Mouse (Mus musculus) heart, embryonic 13.5 days (tissue): Measurements from ENCODE around the gene Amotl2. TPM values are rescaled to one million over a fixed set of nuclear protein-coding genes. Genes with fewer than 3 reads are reported as not detected.
A peak's percentile ranks its signal among the peaks of the same experiment; 100 is the strongest.

Experiments used
- ATAC-seq: fragments of 200-750 bp; cut with Nextera tagmentation; 2 replicates; pipeline ENCODE4 v1.8.0; 2017; ENCODE audit warnings: moderate TSS enrichment; ENCODE audit not compliant: insufficient number of reproducible peaks, low FRiP score, low TSS enrichment; ENCODE audit errors: extremely low read depth
- H3K27ac ChIP-seq: fragments of 300-500 bp; sonication (generic); replicated peaks from 2 replicates; pipeline ENCODE4 v1.5.1; 2015; ENCODE audit warnings: moderate library complexity, mild to moderate bottlenecking, inconsistent platforms
- H3K27me3 ChIP-seq: fragments of 300-500 bp; sonication (generic); replicated peaks from 2 replicates; pipeline ENCODE4 v1.6.1; 2015; ENCODE audit warnings: mild to moderate bottlenecking, inconsistent platforms
- H3K36me3 ChIP-seq: fragments of 300-500 bp; sonication (generic); 2 replicates; pipeline ENCODE4 v1.6.1; 2015; ENCODE audit warnings: mild to moderate bottlenecking, inconsistent platforms
- H3K4me1 ChIP-seq: fragments of 300-500 bp; sonication (generic); 2 replicates; pipeline ENCODE4 v1.6.1; 2015; ENCODE audit warnings: inconsistent platforms
- H3K4me2 ChIP-seq: fragments of 300-500 bp; sonication (generic); 2 replicates; pipeline ENCODE4 v1.6.1; 2015; ENCODE audit warnings: inconsistent platforms, mild to moderate bottlenecking, moderate library complexity
- H3K4me3 ChIP-seq: fragments of 300-500 bp; sonication (generic); 2 replicates; pipeline ENCODE4 v1.5.1; 2015; ENCODE audit warnings: moderate library complexity, mild to moderate bottlenecking, inconsistent platforms
- H3K9ac ChIP-seq: fragments of 300-500 bp; sonication (generic); 2 replicates; pipeline ENCODE4 v1.6.1; 2015; ENCODE audit warnings: inconsistent platforms, mild to moderate bottlenecking, moderate library complexity
- H3K9me3 ChIP-seq: fragments of 300-500 bp; sonication (generic); 2 replicates; pipeline ENCODE4 v1.6.1; 2016; ENCODE audit warnings: inconsistent platforms
- WGBS: fragments of 180-500 bp; shearing (Covaris S2); methylation state at CpG from one replicate; pipeline ENCODE4 v1.1.7; 2015; ENCODE audit warnings: mixed read lengths; 5-methylcytosine and 5-hydroxymethylcytosine counted together
- polyA plus RNA-seq: library from polyadenylated mRNA; unstranded; fragments of >200 nt; fragmentation: Nextera tagmentation; extraction: Ambion mirVana; gene quantifications from 2 replicates; pipeline ENCODE4 v1.2.1, GENCODE M21; 2015

Amotl2 gene
- 35.9 and 36.6 TPM in 2 replicates for polyA plus RNA-seq

DNA sequence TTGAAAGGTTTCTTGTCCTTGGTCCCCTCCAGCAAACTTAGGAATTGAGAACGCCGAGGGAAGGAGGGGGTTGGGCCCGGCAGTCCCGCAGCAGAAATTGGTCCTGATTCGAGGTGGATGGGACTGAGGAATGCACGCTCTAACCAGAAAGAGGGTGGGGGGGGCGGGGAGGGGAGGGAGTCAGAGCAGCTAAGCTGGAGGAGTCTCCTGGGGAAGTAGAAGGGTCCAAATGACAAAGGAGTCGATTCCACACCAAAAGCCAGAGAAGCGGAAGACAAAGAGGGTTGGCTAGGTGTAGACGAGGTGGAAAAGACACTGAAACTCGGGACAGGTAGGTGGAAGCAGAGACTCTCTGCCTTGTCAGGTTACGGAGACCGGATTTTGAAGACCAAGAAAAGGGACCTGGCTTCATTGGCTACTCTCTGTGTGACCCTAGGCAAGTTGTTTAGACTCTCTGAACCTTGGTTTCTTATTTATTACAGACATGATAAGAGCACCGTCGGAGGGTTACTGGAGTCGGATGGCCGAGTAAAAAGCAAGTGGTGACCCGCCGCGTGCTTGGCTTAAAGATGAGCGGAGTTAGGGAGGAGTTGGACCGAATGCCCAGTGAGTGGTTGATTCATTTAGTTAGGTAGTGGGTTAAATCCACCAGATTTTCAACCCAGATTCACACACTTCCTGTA lies at the start of gene Amotl2:
Gene Amotl2 (plus strand): TSS at position 192 of the 683 bp plus-strand sequence.
- H3K9me3 ChIP-seq, result no peaks in the 10 kb centered on the region
- H3K36me3 ChIP-seq, result peaks cover 18% of the 10 kb centered on the region
- H3K4me1 ChIP-seq, result peaks cover 56% of the 10 kb centered on the region
- H3K4me3 ChIP-seq, result peak within 1 kb of the TSS; percentile 92
- H3K9ac ChIP-seq, result peak within 1 kb of the TSS; percentile 99
- WGBS, result 4% methylated on average over 21 of the region's 22 CpGs
- peak within 1 kb of the TSS; percentile 99 for H3K27ac ChIP-seq
- peak within 1 kb of the TSS; percentile 90 for H3K4me2 ChIP-seq
- no peak for ATAC-seq
- H3K27me3 ChIP-seq, result no peaks in the 10 kb centered on the region

DNA sequence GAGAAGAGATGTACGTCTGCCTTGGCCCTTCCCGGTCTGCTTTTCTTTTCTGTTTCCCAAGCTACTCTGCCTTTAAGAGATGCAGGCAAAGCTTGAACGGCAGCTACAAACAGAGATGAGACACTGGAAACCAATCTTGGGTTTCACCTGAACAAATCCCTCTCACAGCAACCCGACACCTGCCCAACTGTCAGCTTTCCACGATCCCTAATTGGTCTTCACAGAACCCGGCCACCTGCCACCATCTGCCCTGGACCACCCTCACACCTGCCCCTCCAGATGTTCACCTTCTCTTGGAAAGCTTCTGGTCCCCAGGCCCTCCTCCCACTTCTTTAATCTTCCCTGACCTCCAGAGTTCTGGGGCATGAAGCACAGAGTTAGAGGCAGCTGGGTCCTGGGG lies 48.4 kb upstream of the Amotl2 start:
- ATAC-seq, result no peak

DNA sequence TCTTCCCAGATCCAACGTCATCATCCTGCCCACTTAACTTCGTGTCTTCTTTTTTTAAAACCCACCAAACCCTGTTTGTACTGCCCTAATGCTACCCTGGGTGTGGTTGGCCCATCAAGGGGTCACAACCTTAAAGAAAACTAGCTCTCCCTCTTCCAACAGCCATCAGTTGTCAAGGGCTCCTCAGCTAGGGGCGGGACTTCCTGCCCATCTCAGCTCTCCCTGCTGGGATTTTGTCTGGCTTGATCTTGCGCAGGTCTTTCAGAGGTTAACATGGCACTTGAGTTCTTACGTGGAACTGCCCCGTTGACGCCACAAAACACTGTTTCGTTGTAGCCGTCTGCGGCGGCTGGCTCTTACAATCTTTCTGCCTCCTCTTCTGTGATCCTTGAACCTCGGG lies 47.6 kb upstream of the Amotl2 start:
- WGBS, result 74% methylated on average over 12 of the region's 12 CpGs
- ATAC-seq, result no peak
- H3K4me2 ChIP-seq, result no peak overlapping the region
- no peak overlapping the region for H3K9ac ChIP-seq
- H3K27ac ChIP-seq, result no peak overlapping the region
- H3K4me1 ChIP-seq, result peaks cover 11% of the 10 kb centered on the region
- no peaks in the 10 kb centered on the region for H3K36me3 ChIP-seq
- no peak overlapping the region for H3K4me3 ChIP-seq
- H3K9me3 ChIP-seq, result no peaks in the 10 kb centered on the region
- peaks cover 8% of the 10 kb centered on the region for H3K27me3 ChIP-seq

More for the DNA sequence above, 48.4 kb upstream of the Amotl2 start:
- Histone ChIP-seq H3K4me2 (no peak overlapping the region), H3K9ac (no peak overlapping the region), H3K9me3 (no peaks in the 10 kb centered on the region), H3K27me3 (peaks cover 8% of the 10 kb centered on the region), H3K4me3 (no peak overlapping the region), H3K27ac (no peak overlapping the region), H3K4me1 (peaks cover 5% of the 10 kb centered on the region), H3K36me3 (no peaks in the 10 kb centered on the region)
- WGBS, result 51% methylated on average over 6 of the region's 6 CpGs

DNA sequence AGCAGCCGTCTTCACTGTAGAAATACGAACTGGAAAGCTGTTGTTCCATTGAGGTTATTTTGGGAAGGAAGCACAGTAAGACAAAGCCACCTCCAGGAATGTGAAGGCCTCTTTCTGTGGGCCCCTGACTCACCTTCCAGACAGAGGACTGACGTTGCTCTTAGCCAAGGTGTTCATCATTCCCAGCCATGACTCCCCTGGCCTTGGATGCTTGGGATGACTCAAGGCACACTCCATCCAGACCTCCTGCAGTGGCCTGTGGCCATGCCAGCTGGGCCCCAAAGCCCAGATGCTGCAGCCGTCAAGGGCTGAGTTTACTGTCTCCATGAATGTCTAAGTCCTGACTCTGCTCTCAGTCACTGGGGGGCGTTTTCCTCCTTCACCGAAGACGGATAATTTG lies 43.1 kb upstream of the Amotl2 start:
- H3K4me2 ChIP-seq, result no peak overlapping the region
- H3K27me3 ChIP-seq, result peaks cover 5% of the 10 kb centered on the region
- H3K9me3 ChIP-seq, result no peaks in the 10 kb centered on the region
- H3K4me1 ChIP-seq, result peaks cover 38% of the 10 kb centered on the region
- ATAC-seq, result no peak
- no peak overlapping the region for H3K4me3 ChIP-seq
- 54% methylated on average over 7 of the region's 7 CpGs for WGBS
- no peak overlapping the region for H3K27ac ChIP-seq
- no peaks in the 10 kb centered on the region for H3K36me3 ChIP-seq
- no peak overlapping the region for H3K9ac ChIP-seq

DNA sequence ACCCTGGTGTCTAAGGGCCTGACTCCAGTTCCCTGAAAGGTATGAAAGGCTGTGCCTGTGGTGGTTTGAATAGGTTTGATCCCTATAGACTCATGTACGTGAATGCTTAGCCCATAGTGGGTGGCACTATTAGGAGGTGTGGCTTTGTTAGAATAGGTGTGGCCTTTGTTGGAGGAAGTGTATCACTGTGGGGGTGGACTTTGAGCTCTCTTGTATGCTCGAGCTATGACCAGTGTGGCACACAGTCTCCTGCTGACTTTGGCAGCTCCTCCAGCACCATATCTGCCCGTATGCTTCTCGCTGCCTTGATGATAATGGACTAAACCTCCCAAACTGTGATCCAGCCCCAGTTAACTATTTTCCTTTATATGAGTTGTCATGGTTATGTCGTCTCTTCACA lies 40.5 kb upstream of the Amotl2 start:
- Histone ChIP-seq H3K9ac (no peak overlapping the region), H3K27me3 (no peaks in the 10 kb centered on the region), H3K27ac (no peak overlapping the region), H3K36me3 (no peaks in the 10 kb centered on the region), H3K4me2 (no peak overlapping the region), H3K4me3 (no peak overlapping the region), H3K4me1 (peaks cover 38% of the 10 kb centered on the region), H3K9me3 (no peaks in the 10 kb centered on the region)
- ATAC-seq, result no peak
- 47% methylated on average over 5 of the region's 5 CpGs for WGBS

DNA sequence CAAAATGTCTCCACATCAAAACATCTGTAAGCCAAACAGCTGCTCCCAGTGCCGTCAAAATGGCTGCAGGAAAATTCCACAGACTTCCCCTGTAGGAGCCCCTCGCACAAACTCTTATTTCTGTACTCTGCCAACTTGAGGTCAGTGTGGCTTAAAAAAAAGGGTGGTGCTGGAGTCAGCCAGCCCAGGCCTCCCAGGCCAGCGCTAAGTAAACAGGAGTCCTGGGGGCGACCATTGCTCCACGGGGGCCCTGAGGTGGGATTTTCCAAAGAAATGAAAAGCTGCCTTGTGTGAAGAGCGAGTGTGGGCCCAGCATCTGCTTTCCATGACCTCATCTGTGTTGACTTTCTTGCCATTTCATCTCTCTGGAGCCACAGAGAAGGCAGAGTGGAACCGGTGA lies 35.0 kb upstream of the Amotl2 start:
- H3K27me3 ChIP-seq, result no peaks in the 10 kb centered on the region
- no peak overlapping the region for H3K27ac ChIP-seq
- no peaks in the 10 kb centered on the region for H3K36me3 ChIP-seq
- ATAC-seq, result no peak
- H3K9ac ChIP-seq, result no peak overlapping the region
- no peak overlapping the region for H3K4me2 ChIP-seq
- H3K4me1 ChIP-seq, result peaks cover 13% of the 10 kb centered on the region
- 35% methylated on average over 7 of the region's 7 CpGs for WGBS
- H3K4me3 ChIP-seq, result no peak overlapping the region
- H3K9me3 ChIP-seq, result no peaks in the 10 kb centered on the region

DNA sequence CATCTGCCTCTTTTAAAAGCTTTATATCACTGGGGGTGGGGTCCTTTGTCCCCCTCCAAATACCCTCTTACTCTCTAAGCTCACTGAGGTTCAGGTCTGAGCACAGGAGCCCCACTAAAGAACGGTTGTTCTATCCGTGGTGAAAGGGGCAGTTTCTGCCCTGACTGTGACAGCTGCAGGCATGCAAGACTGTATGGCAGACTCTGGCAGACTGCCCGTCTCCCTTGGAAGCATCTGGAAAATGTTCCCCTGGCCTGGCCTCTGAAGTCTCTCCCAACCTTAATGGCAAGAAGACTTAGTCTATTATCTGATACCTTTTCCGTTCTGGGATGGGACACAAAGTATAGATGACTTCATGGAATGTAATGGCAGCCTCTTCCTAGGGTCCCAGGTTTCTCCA lies 28.5 kb upstream of the Amotl2 start:
- Histone ChIP-seq H3K27me3 (no peaks in the 10 kb centered on the region), H3K36me3 (no peaks in the 10 kb centered on the region), H3K27ac (0 out of 2 replicates have a peak overlapping the region, but pooled peaks have one; percentile 12), H3K4me1 (peaks cover 39% of the 10 kb centered on the region), H3K9ac (no peak overlapping the region), H3K9me3 (no peaks in the 10 kb centered on the region), H3K4me2 (peak overlapping the region; percentile 10; the same call in 1 of the 2 replicates), H3K4me3 (no peak overlapping the region)
- WGBS, result 11% methylated on average over 4 of the region's 4 CpGs
- ATAC-seq, result no peak

DNA sequence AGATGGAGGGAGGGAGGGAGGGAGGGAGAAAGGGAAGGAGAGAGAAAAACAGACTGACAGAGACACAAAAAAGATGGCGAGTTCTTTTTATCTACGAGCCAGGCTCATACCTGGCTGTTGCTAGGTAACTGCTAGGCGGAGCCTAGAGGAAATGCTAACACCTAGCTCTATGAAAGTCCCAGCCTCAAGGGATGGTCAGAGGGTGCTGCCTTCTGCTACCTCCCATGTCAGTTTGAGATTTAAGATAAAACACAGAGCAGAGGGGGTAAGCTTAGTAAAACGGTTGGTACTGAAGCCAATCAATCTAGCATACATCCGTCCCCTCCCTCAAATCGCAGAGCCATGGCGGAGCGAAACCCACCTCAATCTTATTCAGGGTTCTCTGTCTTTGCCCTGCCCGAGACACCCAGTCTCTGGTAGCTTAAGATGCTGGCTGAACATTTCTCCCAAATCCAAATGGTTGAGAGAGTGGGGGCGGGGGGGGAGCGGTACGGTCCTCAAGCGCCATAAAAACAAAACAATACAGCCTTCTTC lies 27.0 kb upstream of the Amotl2 start:
- Histone ChIP-seq H3K27me3 (no peaks in the 10 kb centered on the region), H3K9ac (peak overlapping the region; percentile 83), H3K27ac (0 out of 2 replicates have a peak overlapping the region, but pooled peaks have one; percentile 32), H3K4me1 (peaks cover 40% of the 10 kb centered on the region), H3K4me3 (peak overlapping the region; percentile 66), H3K4me2 (peak overlapping the region; percentile 98), H3K36me3 (no peaks in the 10 kb centered on the region), H3K9me3 (no peaks in the 10 kb centered on the region)
- no peak for ATAC-seq
- WGBS, result 7% methylated on average over 13 of the region's 13 CpGs

DNA sequence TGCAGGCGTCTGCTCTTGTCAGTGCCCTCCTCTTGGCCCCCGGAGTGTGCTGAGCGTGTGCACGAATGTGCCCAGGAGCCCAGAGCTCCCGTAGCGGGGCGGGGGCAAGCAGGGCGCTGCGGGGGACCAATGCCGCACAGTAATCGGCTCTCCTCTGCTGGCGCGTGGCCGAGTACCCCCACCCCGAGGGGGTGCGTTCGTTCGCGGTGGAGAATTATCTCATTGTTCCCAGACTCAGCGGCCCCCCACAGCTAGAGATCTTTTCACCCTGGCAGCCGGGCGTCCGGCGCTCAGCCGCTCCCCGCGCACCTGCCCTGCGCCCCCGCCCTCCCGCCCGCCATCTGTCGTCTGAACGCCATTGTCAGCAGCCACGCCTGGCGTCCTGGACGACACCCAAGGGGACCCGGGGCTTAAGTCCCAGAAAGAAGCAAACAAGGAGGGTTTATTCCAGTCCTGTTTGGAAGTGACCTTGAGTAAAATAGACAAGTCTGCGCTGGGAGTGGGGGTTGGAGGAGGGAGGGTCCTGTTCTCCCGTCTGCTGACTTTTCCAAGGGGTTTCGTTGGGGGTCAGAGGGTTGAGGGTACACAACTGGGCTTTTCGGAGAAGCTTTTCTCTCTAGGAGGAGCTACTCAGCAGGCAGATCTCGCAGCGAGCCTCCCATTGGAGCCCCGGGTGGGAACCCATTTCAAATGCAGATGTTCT lies 26.4 kb upstream of the Amotl2 start:
- peak; percentile 34; the same call in 1 of the 2 replicates for ATAC-seq
- Histone ChIP-seq H3K27me3 (no peaks in the 10 kb centered on the region), H3K4me1 (peaks cover 40% of the 10 kb centered on the region), H3K27ac (peak overlapping the region; percentile 32; the same call in 1 of the 2 replicates), H3K9ac (peak overlapping the region; percentile 83), H3K4me2 (peak overlapping the region; percentile 98), H3K36me3 (no peaks in the 10 kb centered on the region), H3K9me3 (no peaks in the 10 kb centered on the region), H3K4me3 (peak overlapping the region; percentile 66)
- 1% methylated on average over 42 of the region's 44 CpGs for WGBS

DNA sequence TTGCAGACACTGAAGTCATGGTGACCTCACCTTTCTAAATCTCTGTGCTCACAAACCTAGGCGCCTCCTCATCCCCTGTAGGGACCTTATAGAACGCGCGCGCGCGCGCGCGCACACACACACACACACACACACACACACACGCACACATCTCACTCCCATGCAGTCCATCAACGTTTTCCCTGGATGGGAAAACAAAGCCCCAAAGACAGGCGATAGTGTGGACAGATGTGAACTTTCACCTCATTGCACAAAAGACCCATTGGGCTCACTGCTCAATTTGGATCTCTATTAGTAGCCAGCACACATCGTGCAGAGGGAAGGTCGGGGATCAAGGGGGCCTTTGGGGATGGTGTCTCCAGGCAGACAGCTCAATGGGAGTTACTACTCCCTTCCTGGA lies 25.6 kb upstream of the Amotl2 start:
- H3K36me3 ChIP-seq, result no peaks in the 10 kb centered on the region
- H3K9ac ChIP-seq, result peak overlapping the region; percentile 83
- no peak for ATAC-seq
- H3K9me3 ChIP-seq, result no peaks in the 10 kb centered on the region
- peak overlapping the region; percentile 98 for H3K4me2 ChIP-seq
- H3K4me3 ChIP-seq, result peak overlapping the region; percentile 66
- peaks cover 40% of the 10 kb centered on the region for H3K4me1 ChIP-seq
- 5% methylated on average over 15 of the region's 15 CpGs for WGBS
- H3K27ac ChIP-seq, result no peak overlapping the region
- no peaks in the 10 kb centered on the region for H3K27me3 ChIP-seq

DNA sequence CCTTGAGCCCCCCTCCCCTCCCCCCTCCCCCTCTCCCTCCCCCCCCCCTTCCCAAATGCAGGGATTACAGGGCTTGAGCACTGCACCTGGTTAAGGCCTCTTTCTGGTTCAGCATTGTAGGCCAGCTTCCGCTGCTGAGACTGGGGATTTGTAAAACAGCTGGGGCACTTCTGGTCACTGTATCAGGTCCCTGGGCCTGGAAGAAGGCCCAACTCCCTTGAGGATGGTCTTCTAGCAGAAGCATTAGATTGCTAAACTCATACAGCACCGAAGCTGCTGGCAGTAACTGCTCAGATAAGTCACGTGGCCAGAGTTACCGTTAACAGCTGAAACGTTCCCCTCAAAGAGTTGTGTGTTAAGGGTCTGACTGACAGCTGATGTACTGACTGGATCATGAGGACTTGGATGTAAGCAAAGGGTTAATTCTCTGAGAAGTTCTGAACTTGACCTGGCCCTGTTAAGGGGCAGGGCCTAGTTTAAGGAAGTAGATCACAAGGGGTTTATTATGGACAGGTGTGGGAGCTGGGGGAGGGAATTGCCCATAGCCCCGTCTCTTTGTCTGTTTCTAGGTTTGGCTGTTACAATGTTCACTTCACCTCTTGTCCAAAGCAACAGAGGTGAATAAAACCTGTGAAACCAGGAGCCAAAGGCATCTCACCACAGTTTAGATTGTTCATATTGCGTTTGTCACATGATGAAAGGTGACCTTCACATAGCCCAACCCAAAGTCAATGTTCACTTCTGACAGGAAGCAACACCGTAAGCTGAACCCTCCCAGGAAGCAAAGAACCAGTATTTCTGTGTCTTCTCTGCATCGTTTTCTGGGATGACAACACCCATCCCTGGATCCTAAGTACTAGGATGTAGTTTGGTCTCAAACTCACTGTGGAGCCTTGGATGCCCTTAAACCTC lies 23.7 kb upstream of the Amotl2 start:
- no peak overlapping the region for H3K4me2 ChIP-seq
- no peak overlapping the region for H3K4me3 ChIP-seq
- H3K27ac ChIP-seq, result no peak overlapping the region
- no peak for ATAC-seq
- H3K27me3 ChIP-seq, result no peaks in the 10 kb centered on the region
- peaks cover 6% of the 10 kb centered on the region; the same call in 1 of the 2 replicates for H3K9me3 ChIP-seq
- WGBS, result 48% methylated on average over 9 of the region's 9 CpGs
- H3K9ac ChIP-seq, result no peak overlapping the region
- peaks cover 35% of the 10 kb centered on the region for H3K4me1 ChIP-seq
- H3K36me3 ChIP-seq, result no peaks in the 10 kb centered on the region
